Mouse (Mus musculus) liver, postnatal 0 days (tissue): Measurements from ENCODE around the gene Camta1. TPM values are rescaled to one million over a fixed set of nuclear protein-coding genes. Genes with fewer than 3 reads are reported as not detected.

Experiments used
- ATAC-seq: fragments of 200-750 bp; cut with Nextera tagmentation; 2 replicates; pipeline ENCODE4 v1.8.0; 2017; ENCODE audit warnings: mild to moderate bottlenecking, moderate library complexity
- DNase-seq: peaks from one replicate; pipeline ENCODE4 v3.0.0-alpha.2; 2016
- H3K27ac ChIP-seq: fragments of 300-500 bp; sonication (generic); 2 replicates; pipeline ENCODE4 v1.5.1; 2014; ENCODE audit warnings: antibody characterized with exemption, moderate library complexity, mild to moderate bottlenecking, low read depth
- H3K27me3 ChIP-seq: fragments of 300-500 bp; sonication (generic); 2 replicates; pipeline ENCODE4 v1.6.1; 2014; ENCODE audit warnings: low read length, control low read depth, mixed read lengths; ENCODE audit not compliant: insufficient read depth
- H3K36me3 ChIP-seq: fragments of 300-500 bp; sonication (generic); replicated peaks from 2 replicates; pipeline ENCODE4 v1.6.1; 2014; ENCODE audit warnings: mild to moderate bottlenecking, control low read depth, low read length, moderate library complexity, mixed read lengths; ENCODE audit not compliant: insufficient read depth
- H3K4me1 ChIP-seq: fragments of 300-500 bp; sonication (generic); 2 replicates; pipeline ENCODE4 v1.6.1; 2014; ENCODE audit warnings: antibody characterized with exemption, mild to moderate bottlenecking, control low read depth; ENCODE audit not compliant: insufficient read depth
- H3K4me2 ChIP-seq: fragments of 300-500 bp; sonication (generic); 2 replicates; pipeline ENCODE4 v1.6.1; 2014; ENCODE audit warnings: low read depth, mild to moderate bottlenecking, low read length, moderate library complexity, mixed read lengths
- H3K4me3 ChIP-seq: fragments of 300-500 bp; sonication (generic); 2 replicates; pipeline ENCODE4 v1.5.1; 2014; ENCODE audit warnings: low read depth, low read length
- H3K9ac ChIP-seq: fragments of 300-500 bp; sonication (generic); replicated peaks from 2 replicates; pipeline ENCODE4 v1.6.1; 2014; ENCODE audit warnings: mild to moderate bottlenecking, moderate library complexity
- H3K9me3 ChIP-seq: fragments of 300-500 bp; sonication (generic); 2 replicates; pipeline ENCODE4 v1.6.1; 2016; ENCODE audit warnings: mild to moderate bottlenecking, control low read depth, low read length, mixed read lengths
- CTCF ChIP-seq: sonication (generic); IDR thresholded peaks from 2 replicates; pipeline ENCODE4 v1.5.1; 2016; ENCODE audit warnings: antibody characterized with exemption, low read depth
- EP300 ChIP-seq: IDR thresholded peaks from 2 replicates; pipeline ENCODE4 v1.6.1; 2016; ENCODE audit warnings: antibody characterized with exemption, low read depth, mild to moderate bottlenecking
- WGBS: fragments of 180-500 bp; shearing (Covaris S2); extraction: QIAGEN DNeasy Blood & Tissue Kit; methylation state at CpG from one replicate; pipeline ENCODE4 v1.1.7; 2014; ENCODE audit not compliant: insufficient replicate concordance; 5-methylcytosine and 5-hydroxymethylcytosine counted together
- polyA plus RNA-seq: library from polyadenylated mRNA; unstranded; fragments of >200 nt; fragmentation: Nextera tagmentation; extraction: Ambion mirVana; gene quantifications from 2 replicates; pipeline ENCODE4 v1.2.1, GENCODE M21; 2015

Camta1 gene
- polyA plus RNA-seq, 1 experiment from 2014 or later = 48.3 TPM

DNA sequence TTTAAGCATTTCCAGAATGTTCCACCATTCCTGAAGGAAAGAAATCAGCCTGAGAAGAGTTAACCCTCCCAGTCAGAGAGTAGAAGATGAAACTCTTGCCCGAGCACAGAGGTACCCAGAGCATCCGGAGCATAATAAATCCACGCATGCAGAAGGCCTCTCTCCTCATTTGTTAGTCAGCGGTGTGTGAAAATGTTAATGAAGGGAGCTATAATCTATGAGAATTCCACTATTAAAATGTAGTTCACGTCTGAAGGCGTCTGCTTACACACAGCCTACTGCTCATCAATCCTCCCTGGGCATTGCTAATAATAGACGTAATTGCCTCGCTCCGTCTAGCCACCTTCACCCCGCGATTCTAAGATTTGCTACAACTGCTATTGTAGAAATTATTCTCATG lies 165.7 kb downstream of the Camta1 start:
- no peak overlapping the region for H3K9ac ChIP-seq
- no peak overlapping the region for H3K4me3 ChIP-seq
- ATAC-seq (no peak), DNase-seq (no peak)
- no peak for TF ChIP-seq EP300
- H3K36me3 ChIP-seq = no peaks in the 10 kb centered on the region
- H3K9me3 ChIP-seq = no peaks in the 10 kb centered on the region
- no peaks in the 10 kb centered on the region for H3K27me3 ChIP-seq
- WGBS = 83% methylated on average over 11 of the region's 11 CpGs
- no peak overlapping the region for H3K27ac ChIP-seq
- no peaks in the 10 kb centered on the region for H3K4me1 ChIP-seq
- H3K4me2 ChIP-seq = no peak overlapping the region

DNA sequence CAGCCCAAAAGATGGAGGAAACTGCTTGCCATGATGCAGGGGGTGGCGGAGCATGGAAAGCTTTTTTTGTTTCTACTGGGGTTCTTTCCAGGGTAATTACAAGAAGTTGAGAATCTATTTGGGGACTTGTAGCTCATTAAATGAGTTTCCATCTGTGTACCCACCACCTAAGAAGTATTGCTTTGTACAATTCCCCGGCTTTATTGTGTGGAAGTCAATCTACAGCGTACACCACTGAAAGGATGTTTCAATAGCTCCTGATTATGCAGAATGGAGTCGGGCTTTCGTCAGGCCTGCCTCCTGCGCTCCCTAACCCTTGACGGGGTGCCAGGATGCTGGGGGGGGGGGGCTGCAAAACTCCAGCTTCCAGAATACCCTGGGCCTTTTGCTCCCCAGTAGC lies 167.1 kb downstream of the Camta1 start:
- H3K36me3 ChIP-seq = no peaks in the 10 kb centered on the region
- no peak overlapping the region for H3K4me2 ChIP-seq

DNA sequence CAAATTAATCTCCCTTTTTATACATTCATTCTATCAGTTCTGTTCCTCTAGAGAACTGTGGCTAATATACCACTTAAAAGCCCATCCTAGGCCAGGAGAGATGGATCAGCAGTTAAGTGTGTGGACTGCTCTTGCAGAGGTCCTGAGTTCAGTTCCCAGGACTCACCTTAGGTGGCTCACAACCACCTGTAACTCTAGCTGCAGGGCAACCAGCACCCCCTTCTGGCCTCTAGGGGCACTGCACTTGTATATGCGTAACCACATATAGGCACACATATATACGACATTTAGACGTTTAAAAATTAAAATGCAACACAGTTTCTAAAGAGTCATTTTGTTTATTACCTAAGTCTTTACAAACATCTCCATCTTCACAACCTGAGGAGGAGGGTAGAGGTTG lies 167.6 kb downstream of the Camta1 start:
- no peaks in the 10 kb centered on the region for H3K36me3 ChIP-seq
- DNase-seq (no peak), ATAC-seq (no peak)
- TF ChIP-seq CTCF (peak; percentile 65), EP300 (no peak)
- no peak overlapping the region for H3K9ac ChIP-seq
- H3K4me2 ChIP-seq = no peak overlapping the region
- 81% methylated on average over 3 of the region's 3 CpGs for WGBS
- no peak overlapping the region for H3K4me3 ChIP-seq
- H3K27me3 ChIP-seq = no peaks in the 10 kb centered on the region
- no peaks in the 10 kb centered on the region for H3K9me3 ChIP-seq
- no peak overlapping the region for H3K27ac ChIP-seq
- no peaks in the 10 kb centered on the region for H3K4me1 ChIP-seq

More for the DNA sequence above, 167.1 kb downstream of the Camta1 start:
- Histone ChIP-seq H3K9me3 (no peaks in the 10 kb centered on the region), H3K9ac (no peak overlapping the region), H3K27ac (no peak overlapping the region), H3K4me3 (no peak overlapping the region), H3K27me3 (no peaks in the 10 kb centered on the region), H3K4me1 (no peaks in the 10 kb centered on the region)
- ATAC-seq (no peak), DNase-seq (no peak)
- TF ChIP-seq EP300 (no peak), CTCF (no peak)
- 82% methylated on average over 7 of the region's 7 CpGs for whole genome bisulfite sequencing

DNA sequence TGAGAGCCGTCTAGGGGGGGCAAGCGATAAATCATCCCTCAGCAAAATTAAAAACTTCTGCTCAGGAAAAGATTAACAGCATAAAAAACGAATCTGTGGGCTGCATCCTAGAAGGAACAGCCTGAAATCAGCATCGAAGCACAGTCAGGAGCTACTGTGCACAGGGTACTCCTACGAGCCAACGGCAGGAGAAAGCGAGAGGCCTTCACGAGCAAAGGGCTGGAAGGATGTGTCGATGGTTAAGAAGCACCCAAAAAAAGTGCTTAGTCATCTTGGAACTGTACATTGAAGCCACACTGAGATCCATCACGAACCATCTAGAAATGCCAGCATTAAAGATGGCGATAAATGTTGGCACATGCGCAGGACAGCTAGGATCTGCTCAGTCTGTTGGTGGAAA lies 171.6 kb downstream of the Camta1 start:
- DNase-seq (no peak), ATAC-seq (no peak)
- 69% methylated on average over 12 of the region's 12 CpGs for WGBS
- no peak overlapping the region for H3K4me2 ChIP-seq
- no peaks in the 10 kb centered on the region for H3K27me3 ChIP-seq
- no peaks in the 10 kb centered on the region for H3K36me3 ChIP-seq
- no peak overlapping the region for H3K4me3 ChIP-seq
- no peaks in the 10 kb centered on the region for H3K9me3 ChIP-seq
- H3K27ac ChIP-seq = no peak overlapping the region
- TF ChIP-seq CTCF (no peak), EP300 (no peak)
- no peak overlapping the region for H3K9ac ChIP-seq
- no peaks in the 10 kb centered on the region for H3K4me1 ChIP-seq

DNA sequence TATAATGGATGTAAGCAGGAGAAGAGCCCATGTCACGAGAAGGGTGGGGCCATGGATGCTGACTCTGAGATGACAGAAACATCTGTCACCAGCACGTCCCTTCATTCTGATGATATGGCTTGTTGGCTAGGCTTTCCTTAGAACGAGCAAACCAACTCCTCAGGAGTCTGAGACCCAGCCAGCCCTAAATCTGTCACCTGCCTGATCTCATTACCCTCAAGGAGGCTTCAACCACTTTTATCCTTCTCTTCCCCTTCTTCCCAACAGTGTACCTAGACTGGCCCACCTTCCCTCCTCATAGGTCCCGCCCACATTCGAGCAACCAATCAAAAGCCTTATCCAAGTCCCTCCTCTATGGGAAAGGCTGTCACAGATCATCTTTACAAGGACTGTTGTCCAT lies 173.5 kb downstream of the Camta1 start:
- 87% methylated on average over 5 of the region's 5 CpGs for WGBS
- H3K36me3 ChIP-seq = no peaks in the 10 kb centered on the region
- no peak overlapping the region for H3K9ac ChIP-seq
- H3K9me3 ChIP-seq = no peaks in the 10 kb centered on the region
- H3K4me1 ChIP-seq = no peaks in the 10 kb centered on the region
- H3K27ac ChIP-seq = no peak overlapping the region
- no peak for DNase-seq
- no peaks in the 10 kb centered on the region for H3K27me3 ChIP-seq
- no peak overlapping the region for H3K4me3 ChIP-seq
- ATAC-seq = no peak
- TF ChIP-seq EP300 (no peak), CTCF (no peak)
- no peak overlapping the region for H3K4me2 ChIP-seq

DNA sequence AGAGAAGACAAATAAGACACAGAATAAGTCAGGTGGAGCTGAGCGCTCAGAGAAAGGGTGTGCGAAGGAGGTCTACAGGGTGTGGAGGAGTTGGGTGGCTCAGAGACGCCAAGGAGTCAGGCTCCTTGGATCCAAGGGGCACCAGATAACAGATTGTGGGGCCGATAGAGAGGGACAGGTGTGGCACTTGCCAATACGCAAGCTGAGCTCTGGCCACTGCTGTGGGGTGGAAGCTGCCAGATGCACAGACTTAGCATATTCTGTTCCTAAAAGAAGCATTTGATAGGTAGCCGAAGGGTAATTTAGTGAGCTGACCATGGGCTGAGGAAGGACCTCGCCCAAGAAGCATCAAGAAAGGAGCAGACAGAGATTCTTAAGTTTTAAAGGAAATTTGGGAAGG lies 177.1 kb downstream of the Camta1 start:
- no peaks in the 10 kb centered on the region for H3K27me3 ChIP-seq
- H3K9me3 ChIP-seq = no peaks in the 10 kb centered on the region
- H3K4me2 ChIP-seq = no peak overlapping the region
- WGBS = 80% methylated on average over 7 of the region's 7 CpGs
- no peak overlapping the region for H3K4me3 ChIP-seq
- H3K9ac ChIP-seq = no peak overlapping the region
- no peak for ATAC-seq
- TF ChIP-seq CTCF (no peak), EP300 (no peak)
- no peak overlapping the region for H3K27ac ChIP-seq
- DNase-seq = no peak
- no peaks in the 10 kb centered on the region for H3K4me1 ChIP-seq
- H3K36me3 ChIP-seq = no peaks in the 10 kb centered on the region
